Mouse (Mus musculus) small intestine, adult 10 weeks (tissue): Measurements from ENCODE around the gene Galnt7. TPM values are rescaled to one million over a fixed set of nuclear protein-coding genes. Genes with fewer than 3 reads are reported as not detected.

Experiments used
- polyA plus RNA-seq: library from polyadenylated mRNA; stranded (reverse); fragments of 350-450 nt; fragmentation: Illumina TruSeq; extraction: RNeasy Lipid Tissue Mini Kit (QIAGEN cat#74804); gene quantifications from one replicate; pipeline ENCODE4 v1.2.3, GENCODE M21; 2014; ENCODE audit warnings: low replicate concordance

Galnt7 gene
- polyA plus RNA-seq: 112 TPM

DNA sequence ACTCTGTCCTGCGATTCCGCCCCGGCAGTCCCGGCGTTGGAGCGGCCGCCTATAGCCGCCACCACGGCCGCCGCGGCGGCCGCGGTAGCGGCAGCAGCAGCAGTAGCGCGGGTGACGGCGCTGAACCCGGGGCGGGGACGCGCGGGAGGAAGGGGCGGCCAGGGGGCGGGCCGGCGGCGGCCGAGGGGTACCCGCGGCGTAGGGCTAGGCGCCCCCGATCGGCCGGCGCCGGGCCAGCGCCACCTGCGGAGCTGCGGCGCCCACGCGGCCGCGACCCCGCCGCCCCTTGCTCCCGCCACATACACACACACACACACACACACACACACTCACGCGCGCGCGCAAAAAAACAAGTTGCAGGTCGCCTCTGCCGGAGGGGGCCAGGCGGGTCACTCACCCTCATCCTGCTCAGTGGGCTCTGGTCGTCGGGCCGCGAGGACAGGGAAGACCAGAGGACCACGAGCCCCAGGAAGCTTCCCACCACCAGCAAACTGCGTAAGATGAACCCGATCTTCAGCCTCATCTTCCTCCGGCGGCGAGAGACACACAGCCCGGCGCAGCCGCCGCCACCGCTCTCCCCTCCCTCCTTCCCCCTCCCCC lies at the start of gene Galnt7:
Galnt7 (minus strand) TSS at position 577 of the 600 bp plus-strand sequence.

DNA sequence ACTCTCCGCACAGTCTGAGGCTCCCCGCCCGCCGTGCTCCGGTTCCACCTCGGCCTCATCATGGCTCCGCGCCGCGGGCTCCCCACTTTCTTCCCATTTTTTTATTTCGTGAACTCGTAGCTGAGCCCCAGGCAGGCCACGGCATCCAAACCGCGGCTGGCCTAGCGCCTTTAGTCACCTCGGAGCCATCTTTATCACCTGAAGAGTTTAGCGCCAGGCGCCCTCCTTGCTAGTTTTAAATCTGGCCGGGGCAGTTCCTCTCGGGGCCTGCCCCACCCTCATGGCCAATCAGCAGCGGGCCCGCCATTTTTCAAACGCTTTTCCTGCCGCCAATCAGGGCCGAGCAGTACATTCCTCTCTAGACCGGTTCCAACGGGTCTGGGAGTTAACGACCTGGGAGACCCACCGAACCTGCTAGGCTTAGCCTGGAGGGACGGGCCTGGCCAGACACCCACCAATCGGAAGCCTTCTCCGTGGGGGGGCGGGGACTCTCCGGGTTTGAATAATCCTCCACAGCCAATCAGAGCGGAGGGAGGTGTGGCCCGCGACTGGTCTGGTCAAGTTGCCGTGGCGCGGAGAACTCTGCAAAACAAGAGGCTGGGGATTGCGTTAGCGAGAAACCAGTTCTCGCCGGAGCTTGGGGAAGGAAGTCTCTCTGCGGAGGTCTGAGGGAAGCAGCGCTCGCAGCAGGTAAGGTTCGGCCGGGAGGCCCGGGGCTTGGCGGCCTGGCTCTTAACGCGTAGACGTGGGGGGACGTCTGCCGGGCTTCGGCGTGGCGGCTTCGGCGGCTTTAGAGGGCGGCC lies 141.3 kb downstream of the Galnt7 start, which contains the start of gene Hmgb2:
Hmgb2 (plus strand) TSS at position 592 of the 803 bp plus-strand sequence.

DNA sequence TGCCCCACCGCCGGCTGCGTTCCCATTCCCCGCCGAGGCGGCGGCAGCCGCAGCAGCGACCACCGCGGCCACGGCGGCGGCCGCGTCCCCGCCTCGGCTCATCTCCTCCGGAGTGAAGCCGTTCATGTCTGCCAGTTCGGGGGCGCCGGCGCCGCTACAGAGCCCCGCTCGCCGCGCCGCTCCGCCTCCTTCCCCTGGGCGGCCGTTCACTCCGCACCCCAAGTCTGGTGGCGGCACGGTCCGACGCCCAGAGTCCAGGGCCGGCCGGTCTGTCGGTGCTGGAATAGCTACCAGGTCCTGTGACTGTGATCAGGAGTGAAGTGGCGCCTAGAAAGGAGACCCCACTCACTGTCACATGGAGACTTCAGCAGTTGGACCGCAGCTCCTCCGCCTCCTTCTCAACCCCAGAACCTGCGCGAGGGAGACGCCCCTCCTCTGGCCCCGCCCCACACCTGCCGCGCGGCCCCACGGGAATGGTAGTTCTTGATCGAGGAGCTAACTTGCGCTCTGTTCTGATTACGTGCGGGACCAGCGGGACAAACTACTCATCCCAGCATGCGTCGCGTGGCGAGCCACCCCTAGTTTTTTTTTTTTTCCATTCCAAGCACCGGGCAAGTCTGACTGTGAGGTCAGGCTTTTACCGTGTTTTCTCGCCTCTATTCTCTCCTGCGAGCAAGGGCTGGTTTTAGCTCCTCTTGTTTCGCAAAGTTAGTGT lies 165.2 kb downstream of the Galnt7 start, which contains the start of gene Sap30:
Sap30 (minus strand) TSS at position 420 of the 715 bp plus-strand sequence.

Other genes with a start within 250 kb of the Galnt7 start
- gene Scrg1, start 197.1 kb downstream of the Galnt7 start, polyA plus RNA-seq: not detected
- gene Sap30, start 165.2 kb downstream of the Galnt7 start, polyA plus RNA-seq: 29.2 TPM
- 89.8 TPM for gene Hmgb2, start 141.1 kb downstream of the Galnt7 start, polyA plus RNA-seq